Mouse (Mus musculus) small intestine, adult 2 months (tissue): ENCODE data around the gene Art3. TPM values are rescaled to one million over a fixed set of nuclear protein-coding genes. Genes with fewer than 3 reads are reported as not detected.

ENCODE experiments used
- H3K27ac ChIP-seq: fragments of 200-500 bp; 2 replicates; pipeline ENCODE4 v1.5.1; 2012; ENCODE audit warnings: low read depth, low read length, control low read depth, inconsistent platforms; ENCODE audit not compliant: insufficient read depth
- H3K27me3 ChIP-seq: fragments of 200-500 bp; 2 replicates; pipeline ENCODE4 v1.6.1; 2012; ENCODE audit warnings: mild to moderate bottlenecking, moderate library complexity, low read length, inconsistent platforms; ENCODE audit not compliant: control insufficient read depth, insufficient read depth
- H3K36me3 ChIP-seq: fragments of 200-500 bp; 2 replicates; pipeline ENCODE4 v1.6.1; 2012; ENCODE audit warnings: mild to moderate bottlenecking, low read length, control low read depth, inconsistent platforms; ENCODE audit not compliant: control insufficient read depth, insufficient read depth
- H3K4me1 ChIP-seq: fragments of 200-500 bp; 2 replicates; pipeline ENCODE4 v1.6.1; 2012; ENCODE audit warnings: low read length, inconsistent platforms, mixed read lengths; ENCODE audit not compliant: control insufficient read depth, insufficient read depth, insufficient read length
- H3K4me3 ChIP-seq: fragments of 200-500 bp; 2 replicates; pipeline ENCODE4 v1.5.1; 2012; ENCODE audit warnings: low read depth, mild to moderate bottlenecking, control low read depth, inconsistent platforms, low read length, moderate library complexity
- CTCF ChIP-seq: fragments of 200-500 bp; IDR thresholded peaks from 2 replicates; pipeline ENCODE4 v1.5.1; 2012; ENCODE audit warnings: low read depth, mild to moderate bottlenecking, control low read depth, inconsistent platforms, low read length, moderate library complexity, mixed read lengths; ENCODE audit not compliant: insufficient replicate concordance, insufficient read length; ENCODE audit errors: extremely low read depth
- POLR2A ChIP-seq: fragments of 200-500 bp; IDR thresholded peaks from 2 replicates; pipeline ENCODE4 v1.6.1; 2012; ENCODE audit warnings: low read depth, mild to moderate bottlenecking, control low read depth, inconsistent platforms, low read length, moderate library complexity
- WGBS: fragments of 180-500 bp; shearing (Covaris S2); methylation state at CpG from one replicate; pipeline ENCODE4 v1.1.7; 2018; 5-methylcytosine and 5-hydroxymethylcytosine counted together
- polyA plus RNA-seq: library from polyadenylated mRNA; depleted of rRNA; stranded (reverse); fragments of >200 nt; gene quantifications from 2 replicates; pipeline ENCODE4 v1.2.3, GENCODE M21; 2012

The Art3 gene
- polyA plus RNA-seq, 1 experiment: 1.9 TPM

- Histone ChIP-seq H3K4me3 (no peak overlapping the region), H3K27ac (no peak overlapping the region), H3K4me1 (peaks cover 16% of the 10 kb centered on the region; the same call in 1 of the 2 replicates), H3K36me3 (no peaks in the 10 kb centered on the region), H3K27me3 (no peaks in the 10 kb centered on the region)
- TF ChIP-seq CTCF (no peak), POLR2A (no peak)
- WGBS: 36% methylated on average over 6 of the region's 6 CpGs
These were observed 38.8 kb downstream of the Art3 start for GRCm38 (mm10) chr5:92370392-92370791.

DNA sequence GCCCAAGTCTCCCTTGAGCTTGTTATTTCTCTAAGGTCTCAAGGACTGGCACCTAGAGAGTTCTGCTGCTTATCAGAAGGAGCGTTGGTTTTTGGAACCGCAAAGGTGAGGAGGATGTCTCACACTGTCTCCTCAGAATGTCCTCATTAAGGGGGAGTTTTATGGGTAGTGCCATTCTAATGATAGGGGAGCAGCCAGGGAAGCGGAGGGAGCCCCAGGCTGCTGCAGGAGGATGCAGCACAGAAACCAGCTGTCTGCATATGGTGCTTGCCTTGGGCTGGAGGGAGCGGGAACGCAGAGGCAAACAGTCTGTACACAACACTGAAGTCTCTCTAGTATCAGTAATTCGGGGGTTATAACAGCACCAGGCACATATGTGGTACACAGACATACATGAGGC is 39.3 kb downstream of the Art3 start:
- WGBS: 83% methylated on average over 6 of the region's 6 CpGs
- Histone ChIP-seq H3K4me1 (peaks cover 13% of the 10 kb centered on the region; the same call in 1 of the 2 replicates), H3K36me3 (no peaks in the 10 kb centered on the region), H3K27ac (no peak overlapping the region), H3K4me3 (no peak overlapping the region), H3K27me3 (no peaks in the 10 kb centered on the region)
- no peak for TF ChIP-seq POLR2A
- TF ChIP-seq CTCF: no peak

GRCm38 (mm10) chr5:92371361-92371976 is 39.8 kb downstream of the Art3 start:
- H3K4me1 ChIP-seq: peaks cover 7% of the 10 kb centered on the region; the same call in 1 of the 2 replicates
- H3K27ac ChIP-seq: no peak overlapping the region
- H3K4me3 ChIP-seq: no peak overlapping the region
- no peaks in the 10 kb centered on the region for H3K27me3 ChIP-seq
- no peaks in the 10 kb centered on the region for H3K36me3 ChIP-seq
- no peak for TF ChIP-seq POLR2A
- no peak for TF ChIP-seq CTCF
- 91% methylated on average over 14 of the region's 14 CpGs for WGBS

- Histone ChIP-seq H3K27ac (no peak overlapping the region), H3K4me1 (peaks cover 4% of the 10 kb centered on the region; the same call in 1 of the 2 replicates), H3K4me3 (no peak overlapping the region), H3K36me3 (no peaks in the 10 kb centered on the region), H3K27me3 (no peaks in the 10 kb centered on the region)
- no peak for TF ChIP-seq POLR2A
- TF ChIP-seq CTCF: no peak
- WGBS: 46% methylated on average over 2 of the region's 2 CpGs
These were observed 41.0 kb downstream of the Art3 start for GRCm38 (mm10) chr5:92372605-92373004.

DNA sequence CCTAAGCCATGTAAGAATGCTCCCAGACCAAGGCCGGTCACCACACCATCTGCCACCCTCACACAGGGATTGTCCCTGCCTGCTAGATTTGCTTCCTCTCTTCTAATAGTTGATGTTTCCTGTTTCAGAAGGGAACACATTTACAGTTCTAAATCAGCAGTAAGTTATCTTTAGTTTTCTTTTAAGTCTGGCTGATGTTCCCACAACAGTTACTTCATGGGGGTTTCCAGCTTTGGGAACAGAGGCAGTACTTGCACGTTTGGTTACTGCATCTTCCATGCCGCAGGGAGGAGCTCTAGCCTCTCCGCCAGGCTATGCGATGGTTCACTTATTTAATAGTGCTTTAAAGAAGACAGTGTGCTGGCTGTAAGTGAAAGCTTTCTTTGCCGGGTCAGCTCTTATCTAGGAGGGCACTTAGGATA is 43.1 kb downstream of the Art3 start:
- WGBS: 46% methylated on average over 6 of the region's 6 CpGs
- peak overlapping the region; percentile 78 for H3K27ac ChIP-seq
- no peaks in the 10 kb centered on the region for H3K4me1 ChIP-seq
- H3K36me3 ChIP-seq: no peaks in the 10 kb centered on the region
- no peak overlapping the region for H3K4me3 ChIP-seq
- TF ChIP-seq CTCF (no peak), POLR2A (no peak)
- no peaks in the 10 kb centered on the region for H3K27me3 ChIP-seq

DNA sequence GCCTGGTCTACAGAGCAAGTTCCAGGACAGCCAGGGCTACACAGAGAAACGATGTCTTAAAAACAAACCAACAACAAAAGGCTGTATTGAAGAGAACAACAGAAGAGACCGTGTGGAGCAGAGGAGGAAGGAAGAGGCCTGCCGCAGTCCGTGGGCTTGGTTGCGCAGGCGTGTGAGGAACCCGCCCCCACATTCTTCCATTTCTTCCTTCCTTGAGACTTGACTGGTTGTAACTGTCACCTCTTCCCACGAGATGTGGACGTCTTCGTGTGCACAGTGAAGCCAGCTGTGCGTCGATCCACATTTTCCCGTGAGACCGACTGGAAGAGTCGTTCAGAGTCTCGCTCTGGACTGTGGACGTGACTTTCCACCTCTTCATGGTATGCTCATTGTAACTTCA is 43.7 kb downstream of the Art3 start:
- no peaks in the 10 kb centered on the region for H3K27me3 ChIP-seq

DNA sequence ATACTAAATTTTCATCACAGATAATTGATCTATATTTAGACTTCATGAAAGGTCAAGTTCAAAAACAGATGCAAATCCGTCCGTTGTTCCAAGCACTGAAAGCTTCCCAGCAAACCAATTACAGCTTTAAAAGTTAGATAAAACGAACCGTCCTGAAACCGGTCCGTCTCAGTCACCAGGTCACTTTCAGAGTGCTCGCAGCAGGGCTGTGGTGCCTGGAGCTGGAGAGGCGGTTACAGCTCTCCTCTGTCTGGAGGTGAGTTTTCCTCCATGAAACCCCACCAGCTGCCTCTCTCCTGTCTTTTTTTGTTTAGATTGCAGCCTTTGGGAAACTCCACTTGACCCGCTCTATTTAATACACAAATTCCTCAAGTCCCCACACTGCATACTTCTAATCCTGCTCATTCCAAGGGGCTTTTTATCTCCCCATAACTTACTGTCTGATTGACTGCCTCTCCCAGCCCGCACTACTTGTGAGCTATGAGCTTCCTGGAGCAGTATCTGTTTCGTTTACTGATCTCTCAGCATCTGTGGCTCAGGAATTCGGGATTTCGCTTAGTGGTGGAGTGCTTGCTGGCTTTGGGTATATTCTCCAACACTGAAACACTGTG is 45.3 kb downstream of the Art3 start:
- H3K27me3 ChIP-seq: no peaks in the 10 kb centered on the region
- H3K27ac ChIP-seq: no peak overlapping the region
- no peaks in the 10 kb centered on the region for H3K36me3 ChIP-seq
- no peak overlapping the region for H3K4me3 ChIP-seq
- H3K4me1 ChIP-seq: no peaks in the 10 kb centered on the region
- 44% methylated on average over 13 of the region's 13 CpGs for WGBS
- TF ChIP-seq CTCF: no peak
- no peak for TF ChIP-seq POLR2A

More for the DNA sequence above, 43.7 kb downstream of the Art3 start:
- TF ChIP-seq CTCF: no peak
- TF ChIP-seq POLR2A: no peak
- Histone ChIP-seq H3K36me3 (no peaks in the 10 kb centered on the region), H3K27ac (peak overlapping the region; percentile 78), H3K4me1 (no peaks in the 10 kb centered on the region), H3K4me3 (peak overlapping the region; percentile 45)
- 75% methylated on average over 17 of the region's 17 CpGs for WGBS
